Mouse (Mus musculus): Measurements from ENCODE around the gene Psmc1. TPM values are rescaled to one million over a fixed set of nuclear protein-coding genes. Genes with fewer than 3 reads are reported as not detected.

Gene Psmc1
- total RNA-seq (2021): 100 to 1,000 TPM; 216 to 227 TPM
- long read RNA-seq, experiment 1, transcript Psmc1-201 (11 exons, 1,591 nt): major isoform, 166 of 211 reads
- long read RNA-seq, experiment 1, partial matches to known transcripts: 30 of 211 reads
- long read RNA-seq, experiment 1, other reads (novel, unspliced or antisense): 13 of 211 reads
- long read RNA-seq, experiment 2, transcript Psmc1-201 (11 exons, 1,591 nt): major isoform, 213 of 274 reads
- long read RNA-seq, experiment 2, partial matches to known transcripts: 40 of 274 reads
- long read RNA-seq, experiment 2, other reads (novel, unspliced or antisense): 21 of 274 reads

DNA sequence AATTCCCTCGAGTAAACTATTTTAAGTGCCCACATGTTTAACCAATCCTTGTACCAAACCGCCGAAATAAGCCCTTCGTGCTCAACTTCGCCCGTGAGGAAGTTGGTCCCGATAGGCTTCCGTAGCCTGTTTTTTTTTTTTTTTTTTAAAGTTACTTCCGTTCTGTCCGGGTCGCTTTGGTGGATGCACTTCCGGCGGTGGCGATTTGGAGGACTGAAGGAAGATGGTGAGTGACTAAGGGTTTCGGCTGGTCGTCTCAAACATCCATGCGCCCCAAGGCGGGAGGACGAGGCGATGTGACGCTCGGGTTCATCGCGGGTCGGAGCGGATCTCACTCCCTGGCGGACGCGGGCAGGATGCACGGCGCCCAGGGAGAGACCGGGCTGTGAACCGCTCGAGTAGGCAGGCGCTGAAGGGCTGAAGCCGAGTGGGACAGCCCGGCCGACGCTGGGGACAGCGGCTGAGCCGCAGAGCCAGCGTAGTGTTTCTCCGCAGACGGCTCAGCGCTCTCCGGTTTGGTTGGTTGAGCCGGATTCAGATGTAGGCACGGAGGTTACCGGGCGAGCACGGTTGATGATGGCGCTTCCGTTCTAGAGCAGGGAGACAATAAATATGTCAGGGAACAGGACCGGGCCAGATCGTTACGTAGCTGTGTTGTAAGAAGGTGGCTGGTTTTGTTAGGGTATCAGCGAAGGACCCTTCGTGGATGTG lies at the start of gene Psmc1:
Gene Psmc1, plus strand, starts transcription at position 169 of the 711 bp plus-strand sequence.
- DNase-seq (ENCODE audit: low spot score in 2 of 2): peak; percentile 47 to 70

DNA sequence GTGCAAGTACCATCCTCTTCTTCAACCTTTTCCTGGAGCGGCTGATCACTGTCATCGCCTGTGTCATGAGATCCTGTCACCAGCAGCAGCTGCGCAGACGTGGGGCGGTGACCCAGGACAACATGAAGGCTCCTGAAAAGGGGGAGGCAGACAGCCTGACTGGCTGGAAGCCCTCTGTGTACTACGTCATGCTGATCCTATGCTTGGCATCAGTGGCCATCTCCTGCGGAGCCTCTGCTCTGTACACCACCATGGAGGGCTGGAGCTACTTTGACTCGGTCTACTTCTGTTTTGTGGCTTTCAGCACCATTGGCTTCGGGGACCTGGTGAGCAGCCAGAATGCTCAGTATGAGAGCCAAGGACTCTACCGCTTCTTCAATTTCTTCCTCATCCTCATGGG lies 48.9 kb upstream of the Psmc1 start:
- DNase-seq (ENCODE audit: low spot score in 2 of 2): no peak

DNA sequence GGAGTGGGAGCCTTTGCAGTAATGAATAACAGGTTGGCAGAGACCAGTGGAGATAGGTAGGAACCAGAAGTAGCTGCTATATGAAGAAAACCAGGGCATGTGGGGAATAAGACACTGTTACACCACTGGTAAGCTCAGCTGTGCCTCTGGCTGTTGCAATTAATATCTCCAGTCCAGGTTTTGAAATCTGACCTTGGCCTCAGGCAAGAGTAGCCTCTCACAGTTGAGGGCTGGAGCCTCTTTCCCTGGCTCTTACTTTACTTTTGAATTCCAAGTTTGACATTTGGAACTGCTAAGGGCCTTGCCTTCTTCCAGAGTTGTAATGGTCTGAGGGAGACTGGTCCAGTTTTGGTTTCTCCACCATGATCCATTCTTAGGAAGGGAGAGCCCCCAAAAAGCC lies 48.1 kb upstream of the Psmc1 start:
- no peak for DNase-seq (ENCODE audit: low spot score in 2 of 2)

DNA sequence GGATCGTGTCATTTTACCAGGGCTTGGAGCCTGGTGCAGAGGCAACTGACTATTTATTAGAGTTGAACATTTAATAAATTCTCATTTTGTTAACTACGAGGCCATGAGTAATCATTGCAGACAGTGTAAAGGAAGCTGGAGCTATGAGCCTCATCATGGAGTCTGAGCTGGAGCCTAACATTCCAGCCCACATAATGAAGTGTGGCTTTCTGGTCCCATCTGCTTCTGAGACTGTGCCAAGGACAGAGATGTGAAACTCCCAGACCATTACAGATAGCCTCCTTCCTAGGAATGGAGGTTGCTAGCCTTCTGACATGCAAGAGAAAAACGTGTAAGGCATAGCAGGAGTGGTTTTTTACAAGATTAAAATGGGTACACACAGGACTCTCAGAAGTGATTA lies 47.4 kb upstream of the Psmc1 start:
- no peak for DNase-seq (ENCODE audit: low spot score in 2 of 2)

DNA sequence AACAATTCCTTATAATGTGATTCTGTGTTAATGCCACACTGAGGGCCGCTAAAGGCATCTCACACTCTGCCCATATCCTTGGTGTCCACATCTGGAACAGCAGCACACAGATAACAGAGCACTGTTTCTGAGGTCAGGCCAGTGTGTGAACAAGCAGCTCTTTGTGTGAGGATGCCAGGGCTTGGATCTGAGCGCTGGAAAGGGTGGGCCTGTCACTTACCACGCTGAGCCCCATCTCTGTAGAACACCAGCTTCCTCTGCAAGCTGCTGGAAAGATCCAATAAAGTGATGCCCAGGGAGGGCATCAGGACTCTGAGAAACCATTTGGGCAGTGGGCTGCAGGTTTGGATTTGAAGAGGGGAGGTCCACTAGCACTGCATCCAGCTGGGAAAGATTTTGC lies 44.8 kb upstream of the Psmc1 start:
- DNase-seq (ENCODE audit: low spot score in 2 of 2): no peak

DNA sequence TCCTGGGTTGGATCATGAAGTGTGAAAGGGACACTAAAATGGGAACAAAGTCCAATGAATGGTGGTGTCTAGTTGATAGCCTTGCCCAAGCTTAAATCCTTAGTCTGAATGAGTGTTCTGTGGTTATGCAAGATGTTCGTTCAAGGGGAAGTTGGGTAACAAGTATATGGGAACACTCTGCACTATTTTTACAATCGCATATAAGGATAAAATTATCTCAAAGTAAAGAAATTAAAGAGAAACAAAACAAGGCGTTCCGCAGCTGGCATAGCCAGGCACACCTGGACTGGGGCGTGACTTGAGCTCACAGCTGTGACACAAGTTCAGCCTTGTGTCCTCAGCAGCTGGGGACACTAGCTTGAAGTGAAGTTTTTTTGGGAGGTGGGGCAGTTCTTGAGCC lies 42.5 kb upstream of the Psmc1 start:
- no peak for DNase-seq (ENCODE audit: low spot score in 2 of 2)

DNA sequence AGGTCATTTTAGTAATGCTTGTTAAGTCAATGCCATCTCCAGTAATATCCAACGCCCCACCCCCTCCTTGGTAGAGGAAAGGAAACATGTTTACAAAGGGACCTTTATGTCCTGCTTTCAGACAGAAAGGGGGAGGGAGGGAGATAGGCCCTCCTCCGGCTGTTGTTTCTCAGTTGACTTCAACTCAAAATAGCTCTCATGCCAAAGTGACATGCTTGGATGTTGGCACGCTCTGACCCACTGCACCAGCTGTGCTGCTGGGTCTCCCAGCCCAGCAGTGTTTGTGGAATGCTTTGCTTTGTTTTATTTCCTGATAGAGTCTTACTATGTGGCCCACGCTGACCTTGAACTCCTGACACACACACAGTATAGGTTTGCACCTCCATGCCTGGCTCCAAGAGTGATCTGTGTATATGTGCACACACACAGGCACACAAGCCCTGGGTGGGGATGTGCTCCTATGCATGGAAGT lies 36.7 kb upstream of the Psmc1 start:
- DNase-seq (ENCODE audit: low spot score in 2 of 2): no peak

DNA sequence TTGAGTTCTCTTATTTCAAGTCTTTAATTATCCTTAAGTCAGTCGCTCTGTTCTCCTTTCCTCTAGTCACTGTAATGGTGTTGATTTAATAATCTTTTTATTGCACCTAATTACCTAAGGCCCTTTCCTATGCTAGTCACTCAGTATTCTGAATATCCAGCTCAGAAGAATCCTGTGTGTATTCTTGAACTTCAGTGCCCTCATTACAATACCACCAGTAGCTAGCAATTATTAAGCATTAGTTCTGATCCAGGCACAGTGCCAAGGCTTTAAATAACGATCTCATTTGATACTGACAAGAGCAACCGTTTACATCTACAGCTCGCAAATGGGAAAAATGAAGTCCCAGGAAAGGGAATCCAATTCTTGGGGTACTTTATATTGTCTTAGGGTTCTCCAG lies 34.2 kb upstream of the Psmc1 start:
- DNase-seq (ENCODE audit: low spot score in 2 of 2): no peak

DNA sequence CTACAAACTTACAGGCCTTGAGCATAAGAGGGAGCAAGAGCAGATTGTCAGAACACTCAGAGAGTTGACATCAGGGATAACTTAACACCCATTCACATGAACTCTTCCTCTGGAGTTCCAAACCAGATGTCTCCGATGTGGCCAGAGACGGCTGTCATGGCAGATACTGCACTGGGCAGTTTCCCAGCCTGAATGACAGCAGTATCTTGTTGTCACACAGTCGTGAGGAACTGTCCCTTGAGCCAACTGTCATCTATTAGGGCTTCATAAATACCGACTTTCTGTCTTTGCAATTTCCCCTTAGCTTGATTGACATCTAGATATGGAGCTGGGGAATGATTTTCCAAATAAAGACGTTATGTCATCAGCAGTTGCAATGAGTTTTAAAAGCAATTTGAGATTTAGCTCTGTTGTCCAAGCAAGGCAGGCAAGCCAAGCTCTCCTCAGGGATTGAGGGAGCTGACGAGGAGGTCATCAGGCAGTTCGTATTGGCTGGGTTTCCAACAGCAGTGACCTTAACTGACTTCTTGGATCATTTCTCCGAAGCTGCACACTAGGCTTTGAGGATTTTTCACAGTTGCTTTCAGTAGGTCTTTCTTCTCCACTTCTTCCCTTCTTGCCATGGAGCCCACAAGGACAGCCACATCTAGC lies 30.2 kb upstream of the Psmc1 start:
- DNase-seq (ENCODE audit: low spot score in 2 of 2): no peak

DNA sequence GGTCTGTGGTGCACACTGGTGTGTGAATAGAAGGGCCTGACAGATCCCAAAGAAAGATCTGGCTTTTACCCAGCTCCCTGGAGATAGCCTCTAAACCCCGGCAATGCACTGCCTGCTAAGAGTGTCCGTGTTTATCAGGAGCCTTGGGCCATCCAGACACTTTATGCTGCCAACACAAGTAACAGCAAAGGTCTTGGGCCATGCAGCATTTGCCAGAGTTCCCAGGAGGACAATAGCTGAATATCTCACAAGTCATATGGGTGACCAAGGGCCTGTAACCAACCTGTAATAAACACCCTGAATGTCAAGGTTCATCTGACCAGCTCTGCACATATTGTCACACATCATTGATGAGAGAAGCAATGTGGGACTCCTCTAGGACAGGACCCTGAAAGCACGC lies 21.9 kb upstream of the Psmc1 start:
- DNase-seq (ENCODE audit: low spot score in 2 of 2): no peak

DNA sequence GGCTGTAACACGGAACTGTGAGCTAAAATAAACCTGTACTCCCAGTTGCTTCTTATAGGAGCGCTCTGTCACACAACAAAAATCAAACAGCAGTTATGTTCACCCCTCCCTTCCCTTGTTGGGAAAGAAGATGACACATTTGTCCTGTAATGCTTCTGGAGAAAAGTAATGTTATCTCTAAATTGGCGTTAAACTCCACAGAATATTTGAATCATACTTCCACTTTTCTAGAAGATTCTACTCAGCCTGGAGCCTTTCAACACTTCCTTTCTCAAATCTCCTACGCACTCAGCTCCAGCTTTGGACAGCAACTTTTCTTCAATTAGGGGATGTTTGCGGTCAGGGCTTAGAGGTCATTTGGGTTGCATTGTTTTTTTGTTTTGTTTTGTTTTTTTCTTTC lies 20.7 kb upstream of the Psmc1 start:
- no peak for DNase-seq (ENCODE audit: low spot score in 2 of 2)

DNA sequence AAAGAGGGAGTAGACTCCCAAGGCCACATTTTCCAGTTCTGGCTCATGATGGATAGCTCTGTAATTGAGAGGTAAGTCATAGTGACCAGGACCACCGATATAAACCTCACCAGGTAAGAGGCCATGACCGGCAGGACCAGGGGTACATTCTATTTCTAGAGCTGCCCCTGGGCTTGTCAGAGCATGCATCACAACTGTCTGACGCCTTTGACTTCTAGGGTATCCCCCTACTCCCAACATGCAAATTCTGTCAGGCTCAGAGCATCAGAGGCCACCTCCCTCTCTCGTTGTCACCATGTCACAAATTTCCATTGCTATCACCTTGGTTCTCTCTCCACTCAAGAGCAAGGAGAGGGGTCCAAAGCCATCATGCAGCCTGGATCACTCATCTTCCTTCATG lies 19.2 kb upstream of the Psmc1 start:
- DNase-seq (ENCODE audit: low spot score in 2 of 2): no peak

DNA sequence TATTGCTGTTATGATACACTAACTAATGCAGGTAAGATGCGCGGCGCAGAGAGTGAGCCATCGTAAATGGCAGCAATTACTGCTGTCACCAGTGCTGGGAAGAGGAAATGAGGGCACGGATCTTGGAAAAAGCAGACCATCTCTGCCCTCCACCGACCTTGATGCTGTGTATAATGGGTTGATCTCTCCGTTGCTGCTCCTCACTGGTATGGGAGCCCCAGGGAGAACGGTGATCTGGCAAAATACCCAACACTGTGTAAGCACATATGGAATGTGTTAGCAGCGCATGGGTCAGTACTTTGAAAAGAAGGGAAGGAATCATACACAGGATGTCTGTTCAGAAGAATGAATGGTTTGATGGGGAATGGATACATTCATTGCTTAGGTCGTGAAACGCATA lies 16.9 kb upstream of the Psmc1 start:
- no peak for DNase-seq (ENCODE audit: low spot score in 2 of 2)

DNA sequence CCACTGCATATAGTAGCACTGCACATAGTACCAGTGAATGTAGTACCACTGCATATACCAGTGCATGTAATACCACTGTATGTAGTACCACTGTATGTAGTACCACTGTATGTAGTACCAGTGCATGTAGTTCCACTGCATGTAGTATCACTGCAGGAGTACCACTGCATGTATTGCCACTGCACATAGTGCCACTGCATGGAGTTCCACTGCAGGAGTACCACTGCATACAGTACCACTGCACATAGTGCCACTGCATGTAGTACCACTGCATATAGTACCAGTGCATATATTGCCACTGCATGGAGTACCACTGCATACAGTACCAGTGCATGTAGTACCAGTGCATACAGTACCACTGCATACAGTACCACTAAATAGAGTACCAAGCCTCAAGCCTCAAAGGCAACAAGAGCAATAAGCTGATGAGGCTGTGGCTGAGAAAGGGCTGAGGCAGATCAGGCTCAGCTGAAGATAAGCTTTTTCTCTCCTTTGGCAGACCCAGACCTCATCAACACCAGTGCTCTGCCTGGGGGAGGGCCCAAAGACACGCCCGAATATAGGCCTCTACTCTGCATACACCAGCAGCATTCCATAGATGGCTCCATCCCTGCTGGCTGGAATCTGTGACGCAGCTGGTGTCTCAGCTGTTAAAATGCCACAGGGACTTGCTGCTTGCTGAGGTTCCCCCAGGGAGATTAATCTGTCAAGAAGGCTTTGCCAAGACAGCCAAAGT lies 9.8 kb upstream of the Psmc1 start:
- DNase-seq (ENCODE audit: low spot score in 2 of 2): no peak

DNA sequence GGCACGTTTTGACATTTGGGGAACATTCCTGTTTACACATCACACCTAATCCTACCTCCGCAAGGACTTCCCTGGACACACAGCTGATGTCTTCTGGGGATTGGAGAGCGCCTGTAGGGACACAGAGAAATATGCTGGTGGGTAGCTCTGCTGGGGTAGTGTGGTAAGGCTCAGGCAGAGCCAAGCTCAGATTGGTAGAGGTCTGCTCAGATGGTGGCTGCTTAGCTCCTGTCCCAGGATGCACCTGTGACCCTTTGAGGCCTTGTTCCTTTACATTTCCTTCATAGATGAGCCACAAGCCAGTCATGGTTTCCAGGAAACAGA lies 9.3 kb upstream of the Psmc1 start:
- DNase-seq (ENCODE audit: low spot score in 2 of 2): no peak

DNA sequence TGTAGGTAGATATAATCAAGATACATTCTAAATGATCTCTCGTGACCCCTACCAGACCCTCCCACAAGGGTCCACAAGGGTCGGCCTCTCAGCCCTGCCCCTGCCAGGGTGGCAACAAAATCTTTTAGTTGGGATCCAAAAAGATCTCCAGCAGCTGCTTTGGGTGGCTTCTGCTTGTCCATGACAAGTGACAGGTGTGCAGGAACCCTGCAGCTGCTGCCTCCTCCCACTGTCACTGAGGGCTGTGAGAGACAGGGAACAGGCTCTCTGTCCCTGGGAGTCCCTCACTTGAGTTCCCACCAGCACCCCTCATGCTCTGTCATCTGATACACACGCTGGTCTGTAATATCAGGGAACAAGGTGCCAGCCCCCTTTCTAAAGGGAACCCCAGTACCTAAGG lies 8.3 kb upstream of the Psmc1 start:
- no peak for DNase-seq (ENCODE audit: low spot score in 2 of 2)

DNA sequence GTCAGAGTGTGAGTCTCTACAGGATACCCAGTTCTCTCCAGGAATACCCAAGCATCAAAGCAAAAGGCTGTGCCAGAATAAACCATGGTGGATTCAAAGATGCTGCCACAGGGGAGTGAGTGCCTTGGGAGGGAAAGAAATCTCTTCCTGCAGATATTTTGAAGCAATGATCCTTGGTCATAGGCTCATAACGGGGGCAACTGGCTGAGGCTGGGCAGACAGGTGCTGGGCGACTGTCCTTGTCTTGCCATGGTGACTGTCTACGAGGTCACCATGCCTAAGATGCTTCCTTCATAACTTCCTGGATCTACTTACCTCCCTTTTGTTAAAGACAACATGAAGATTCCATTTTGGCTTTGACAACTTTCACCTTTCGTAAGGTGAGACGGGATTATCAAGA lies 5.4 kb upstream of the Psmc1 start:
- DNase-seq (ENCODE audit: low spot score in 2 of 2): no peak

DNA sequence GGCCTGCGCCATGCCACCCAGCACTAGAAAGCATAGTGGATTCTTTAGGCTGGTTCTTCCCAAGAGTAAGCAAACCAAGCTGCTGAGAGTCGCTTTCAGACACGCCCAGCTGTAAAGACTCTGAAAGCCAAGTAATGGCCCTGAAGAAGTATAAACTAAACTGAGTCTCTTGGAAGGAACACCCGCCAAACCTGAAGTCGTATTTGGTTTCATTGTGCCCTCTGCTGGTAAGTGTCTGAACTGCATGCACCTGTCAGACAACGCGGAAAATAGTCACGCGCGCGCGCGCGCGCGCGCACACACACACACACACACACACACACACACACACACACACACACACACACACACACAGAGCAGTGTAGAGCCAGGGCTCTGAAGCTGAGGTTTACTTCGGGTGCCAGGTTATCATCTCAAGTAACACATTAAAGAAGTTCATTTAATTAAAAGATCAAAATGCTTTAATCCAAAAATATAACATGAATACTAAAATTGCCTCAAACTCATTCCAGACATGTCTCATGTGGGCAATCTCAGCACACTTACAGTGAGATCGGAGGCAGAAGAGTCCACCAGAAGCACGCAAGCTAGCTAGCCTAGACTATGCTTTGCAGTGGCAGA lies 3.6 kb upstream of the Psmc1 start:
- DNase-seq (ENCODE audit: low spot score in 2 of 2): peak; percentile 45 to 57

DNA sequence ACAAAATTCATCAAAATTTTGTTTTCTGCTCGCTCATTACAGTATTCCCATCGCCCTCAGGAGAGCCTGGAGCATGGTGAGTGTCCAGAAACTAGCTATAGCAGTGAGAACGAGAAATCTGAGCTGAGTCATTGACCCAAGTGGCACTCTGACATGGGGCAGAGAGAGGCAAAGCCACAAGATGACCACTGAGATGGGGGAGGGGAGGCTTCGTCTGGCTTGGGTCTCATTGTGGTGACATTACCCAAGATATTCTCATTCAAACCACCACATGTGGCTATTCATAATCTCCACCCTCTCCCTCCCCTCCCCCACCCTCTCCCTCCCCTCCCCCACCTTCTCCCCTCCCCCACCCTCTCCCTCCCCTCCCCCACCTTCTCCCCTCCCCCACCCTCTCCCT lies 2.5 kb upstream of the Psmc1 start:
- DNase-seq (ENCODE audit: low spot score in 2 of 2): no peak

DNA sequence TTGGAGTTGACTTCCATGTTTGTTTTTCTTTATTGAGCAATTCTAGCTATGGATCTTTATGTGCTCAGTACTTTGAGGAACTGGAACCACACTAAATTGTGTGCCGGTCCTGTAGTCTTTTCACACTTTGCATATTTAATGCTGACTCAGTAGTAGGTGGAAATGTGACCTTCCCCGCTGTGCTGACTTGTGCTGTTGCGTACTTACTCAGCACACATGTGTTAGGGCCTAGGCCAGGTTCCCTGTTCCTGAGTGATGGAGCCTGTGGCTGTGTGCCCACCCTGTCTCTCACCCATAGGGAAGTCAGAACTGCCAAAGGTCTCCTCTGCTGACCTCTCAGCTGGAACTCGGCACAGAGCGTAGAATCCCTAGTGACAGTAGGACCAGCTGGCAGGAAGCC lies 6.0 kb downstream of the Psmc1 start:
- DNase-seq (ENCODE audit: low spot score in 2 of 2): no peak

DNA sequence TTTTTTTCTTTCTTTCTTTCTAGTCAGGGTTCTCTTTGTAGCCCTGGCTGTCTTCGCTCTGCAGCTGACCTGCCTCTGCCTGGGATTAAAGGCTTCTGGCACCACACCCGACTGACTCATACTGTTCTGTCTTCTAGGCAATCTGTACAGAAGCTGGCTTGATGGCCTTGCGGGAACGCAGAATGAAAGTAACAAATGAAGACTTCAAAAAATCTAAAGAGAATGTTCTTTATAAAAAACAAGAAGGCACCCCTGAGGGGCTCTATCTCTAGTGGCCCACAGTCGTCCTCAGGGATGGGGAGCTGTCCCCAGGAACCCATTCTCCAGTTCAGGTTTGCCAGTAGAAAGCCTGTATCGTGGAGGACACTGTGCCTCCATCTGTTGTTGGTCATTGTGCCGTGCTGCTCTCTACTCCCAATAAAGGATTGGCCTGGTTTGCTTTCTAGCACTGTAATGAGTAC lies 13.0 kb downstream of the Psmc1 start:
- DNase-seq (ENCODE audit: low spot score in 2 of 2): peak in 1 of 2 experiments; percentile 30

All from adrenal gland, postnatal 4 days (tissue).